Mouse (Mus musculus) mammary gland, adult 2 months (tissue): ENCODE results near the gene Galnt7. TPM values are rescaled to one million over a fixed set of nuclear protein-coding genes. Genes with fewer than 3 reads are reported as not detected.

ENCODE experiments used
- polyA plus RNA-seq: library from polyadenylated mRNA; depleted of rRNA; stranded (reverse); fragments of >200 nt; gene quantifications from 2 replicates; pipeline ENCODE4 v1.2.3, GENCODE M21; 2012; ENCODE audit warnings: low replicate concordance; rRNA removed

The Galnt7 gene
- polyA plus RNA-seq, result 1.5 and 4.8 TPM in 2 replicates

GRCm38 (mm10) chr8:57652456-57653055, at the start of gene Galnt7:
Gene Galnt7, minus strand, starts transcription at chr8:57653032.

GRCm38 (mm10) chr8:57511316-57512118, 141.3 kb downstream of the Galnt7 start, which contains the start of gene Hmgb2:
Gene Hmgb2, plus strand, starts transcription at chr8:57511907.

GRCm38 (mm10) chr8:57487441-57488155, 165.2 kb downstream of the Galnt7 start, which contains the start of gene Sap30:
Gene Sap30, minus strand, starts transcription at chr8:57487860.

Other genes with a start within 250 kb of the Galnt7 start
- 0.26 TPM in 1 of 2 replicates, not detected in the other for gene Scrg1, start 197.1 kb downstream of the Galnt7 start, polyA plus RNA-seq
- 2.3 and 9.6 TPM in 2 replicates for gene Sap30, start 165.2 kb downstream of the Galnt7 start, polyA plus RNA-seq
- 4.0 and 6.0 TPM in 2 replicates for gene Hmgb2, start 141.1 kb downstream of the Galnt7 start, polyA plus RNA-seq